Mouse (Mus musculus) embryonic facial prominence, embryonic 14.5 days (tissue): ENCODE data around the gene Zfp655. TPM values are rescaled to one million over a fixed set of nuclear protein-coding genes. Genes with fewer than 3 reads are reported as not detected.
"Not testable (repeated sequence)": the region's sequence is repeated elsewhere in the genome, so short reads cannot be mapped to it uniquely, and the experiment has no call there.

Experiments used
- ATAC-seq: fragments of 200-750 bp; cut with Nextera tagmentation; 2 replicates; pipeline ENCODE4 v1.8.0; 2017; ENCODE audit warnings: low read depth, moderate number of reproducible peaks, moderate TSS enrichment
- DNase-seq: peaks from one replicate; pipeline ENCODE4 v3.0.0-alpha.2; 2015; ENCODE audit warnings: low spot score
- H3K27ac ChIP-seq: fragments of 300-500 bp; sonication (generic); replicated peaks from 2 replicates; pipeline ENCODE4 v1.5.1; 2014; ENCODE audit warnings: low read depth, mild to moderate bottlenecking, low read length, moderate library complexity
- H3K27me3 ChIP-seq: fragments of 300-500 bp; sonication (generic); replicated peaks from 2 replicates; pipeline ENCODE4 v1.6.1; 2014; ENCODE audit warnings: low read length; ENCODE audit not compliant: control insufficient read depth, insufficient read depth
- H3K36me3 ChIP-seq: fragments of 300-500 bp; sonication (generic); 2 replicates; pipeline ENCODE4 v1.6.1; 2014; ENCODE audit warnings: low read length, mixed read lengths; ENCODE audit not compliant: control insufficient read depth, insufficient read depth
- H3K4me1 ChIP-seq: fragments of 300-500 bp; sonication (generic); 2 replicates; pipeline ENCODE4 v1.6.1; 2014; ENCODE audit warnings: antibody characterized with exemption, low read length; ENCODE audit not compliant: control insufficient read depth, insufficient read depth
- H3K4me2 ChIP-seq: fragments of 300-500 bp; sonication (generic); 2 replicates; pipeline ENCODE4 v1.6.1; 2014; ENCODE audit warnings: low read depth, mild to moderate bottlenecking, low read length, moderate library complexity, mixed read lengths
- H3K4me3 ChIP-seq: fragments of 300-500 bp; sonication (generic); 2 replicates; pipeline ENCODE4 v1.5.1; 2014; ENCODE audit warnings: low read depth, mild to moderate bottlenecking, low read length
- H3K9ac ChIP-seq: fragments of 300-500 bp; sonication (generic); 2 replicates; pipeline ENCODE4 v1.6.1; 2014; ENCODE audit warnings: low read depth, mild to moderate bottlenecking, low read length, moderate library complexity, mixed read lengths
- H3K9me3 ChIP-seq: fragments of 300-500 bp; sonication (generic); 2 replicates; pipeline ENCODE4 v1.6.1; 2016; ENCODE audit warnings: low read length; ENCODE audit not compliant: control insufficient read depth
- WGBS: fragments of 180-500 bp; shearing (Covaris S2); extraction: QIAGEN DNeasy Blood & Tissue Kit; methylation state at CpG from one replicate; pipeline ENCODE4 v1.1.7; 2014; 5-methylcytosine and 5-hydroxymethylcytosine counted together
- polyA plus RNA-seq: library from polyadenylated mRNA; unstranded; fragments of >200 nt; fragmentation: Nextera tagmentation; extraction: Ambion mirVana; gene quantifications from 2 replicates; pipeline ENCODE4 v1.2.1, GENCODE M21; 2014

The Zfp655 gene
- polyA plus RNA-seq, 1 experiment from 2014 or later = 37.2 TPM

- 53% methylated on average over 3 of the region's 3 CpGs for WGBS
- no peaks in the 10 kb centered on the region for H3K27me3 ChIP-seq
- no peaks in the 10 kb centered on the region for H3K9me3 ChIP-seq
- ATAC-seq (no peak), DNase-seq (no peak)
- H3K36me3 ChIP-seq = peaks cover 13% of the 10 kb centered on the region; the same call in 1 of the 2 replicates
- no peak overlapping the region for H3K4me2 ChIP-seq
- no peak overlapping the region for H3K9ac ChIP-seq
- H3K4me3 ChIP-seq = no peak overlapping the region
- H3K4me1 ChIP-seq = peaks cover 17% of the 10 kb centered on the region
- H3K27ac ChIP-seq = no peak overlapping the region
These were observed 29.1 kb upstream of the Zfp655 start for GRCm38 (mm10) chr5:145202446-145202845.

GRCm38 (mm10) chr5:145203936-145204691 lies 27.4 kb upstream of the Zfp655 start, which contains the start of gene Zkscan5:
TSS of gene Zkscan5 (plus strand) at chr5:145204562.
- WGBS = under 1% methylated on average over 22 of the region's 22 CpGs
- H3K27ac ChIP-seq = peak within 1 kb of the TSS; percentile 92
- peak within 1 kb of the TSS; percentile 57 for H3K4me3 ChIP-seq
- H3K4me2 ChIP-seq = peak within 1 kb of the TSS; percentile 64
- ATAC-seq (peak; percentile 97), DNase-seq (peak; percentile 99)
- peak within 1 kb of the TSS; percentile 66 for H3K9ac ChIP-seq
- H3K4me1 ChIP-seq = peaks cover 17% of the 10 kb centered on the region
- H3K36me3 ChIP-seq = peaks cover 18% of the 10 kb centered on the region; the same call in 1 of the 2 replicates
- no peaks in the 10 kb centered on the region for H3K9me3 ChIP-seq
- H3K27me3 ChIP-seq = no peaks in the 10 kb centered on the region

GRCm38 (mm10) chr5:145205041-145205440 lies 26.5 kb upstream of the Zfp655 start:
- DNase-seq = no peak
- Histone ChIP-seq H3K27ac (peak overlapping the region; percentile 76; the same call in 1 of the 2 replicates), H3K9me3 (no peaks in the 10 kb centered on the region), H3K4me3 (peak overlapping the region; percentile 57), H3K9ac (peak overlapping the region; percentile 66), H3K4me2 (peak overlapping the region; percentile 64), H3K4me1 (peaks cover 17% of the 10 kb centered on the region), H3K36me3 (peaks cover 25% of the 10 kb centered on the region), H3K27me3 (no peaks in the 10 kb centered on the region)
- 17% methylated on average over 9 of the region's 9 CpGs for WGBS
- ATAC-seq = no peak

DNA sequence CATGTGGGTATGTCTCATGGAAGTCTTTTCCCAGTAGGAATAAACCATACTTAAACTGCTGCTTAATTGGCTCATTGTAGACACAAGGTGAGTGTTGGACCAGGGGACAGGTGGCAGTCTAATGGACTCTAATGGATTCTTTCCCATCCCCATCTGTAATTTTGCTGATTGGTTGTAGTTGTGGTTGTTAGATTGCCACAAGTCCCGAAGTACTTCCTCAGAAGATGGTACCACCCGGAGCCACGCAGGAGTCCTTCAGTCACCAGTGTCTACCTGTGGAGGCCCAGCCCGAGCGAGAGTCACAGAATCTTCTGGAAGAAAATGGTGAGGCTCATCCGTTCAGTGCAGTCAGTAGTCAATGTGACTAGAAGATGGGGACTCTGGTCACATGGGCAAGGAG lies 24.1 kb upstream of the Zfp655 start:
- Histone ChIP-seq H3K4me1 (peaks cover 8% of the 10 kb centered on the region; the same call in 1 of the 2 replicates), H3K27ac (no peak overlapping the region), H3K36me3 (peaks cover 44% of the 10 kb centered on the region), H3K4me3 (no peak overlapping the region), H3K4me2 (no peak overlapping the region), H3K9me3 (no peaks in the 10 kb centered on the region), H3K9ac (no peak overlapping the region), H3K27me3 (no peaks in the 10 kb centered on the region)
- 96% methylated on average over 6 of the region's 6 CpGs for WGBS
- DNase-seq = no peak
- no peak for ATAC-seq

DNA sequence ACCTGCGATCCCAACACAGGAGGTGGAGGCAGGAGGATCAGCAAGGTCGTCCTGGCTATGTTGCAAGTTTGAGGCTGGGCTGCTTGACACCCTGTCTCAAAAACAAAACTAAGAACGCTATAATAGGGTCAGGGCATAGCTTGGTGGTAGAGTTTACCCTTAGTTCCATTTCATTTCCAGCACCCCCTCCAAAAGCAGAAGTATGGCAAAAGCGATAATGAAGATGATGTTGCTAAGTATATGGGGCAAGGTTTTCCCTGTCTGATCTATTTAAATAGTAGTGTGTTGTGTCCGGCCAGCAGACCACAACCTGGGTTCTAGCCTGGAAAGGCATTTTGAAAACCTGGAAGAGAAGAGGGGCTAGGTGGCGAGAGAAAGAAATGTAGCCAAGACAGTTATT lies 23.6 kb upstream of the Zfp655 start:
- DNase-seq (no peak), ATAC-seq (no peak)
- H3K9ac ChIP-seq = no peak overlapping the region
- H3K9me3 ChIP-seq = no peaks in the 10 kb centered on the region
- peaks cover 8% of the 10 kb centered on the region; the same call in 1 of the 2 replicates for H3K4me1 ChIP-seq
- WGBS = 81% methylated on average over 5 of the region's 6 CpGs
- no peak overlapping the region for H3K4me3 ChIP-seq
- no peak overlapping the region for H3K27ac ChIP-seq
- H3K36me3 ChIP-seq = peaks cover 49% of the 10 kb centered on the region
- H3K27me3 ChIP-seq = no peaks in the 10 kb centered on the region
- H3K4me2 ChIP-seq = no peak overlapping the region

- not testable (repeated sequence) for H3K4me2 ChIP-seq, H3K4me3 ChIP-seq, H3K9ac ChIP-seq, H3K27me3 ChIP-seq, H3K27ac ChIP-seq, H3K9me3 ChIP-seq, H3K4me1 ChIP-seq, DNase-seq, ATAC-seq
- peaks cover 54% of the 10 kb centered on the region for H3K36me3 ChIP-seq
- WGBS = 54% methylated on average over 7 of the region's 11 CpGs
These were observed 23.1 kb upstream of the Zfp655 start for GRCm38 (mm10) chr5:145208391-145208790.

GRCm38 (mm10) chr5:145211340-145211739 lies 20.2 kb upstream of the Zfp655 start:
- ATAC-seq = no peak

GRCm38 (mm10) chr5:145212216-145212615 lies 19.3 kb upstream of the Zfp655 start:
- Histone ChIP-seq H3K4me3 (no peak overlapping the region), H3K9ac (no peak overlapping the region), H3K27ac (no peak overlapping the region), H3K4me2 (no peak overlapping the region), H3K4me1 (no peaks in the 10 kb centered on the region), H3K9me3 (no peaks in the 10 kb centered on the region), H3K36me3 (peaks cover 66% of the 10 kb centered on the region), H3K27me3 (no peaks in the 10 kb centered on the region)
- WGBS = 91% methylated on average over 4 of the region's 4 CpGs
- no peak for DNase-seq
- no peak for ATAC-seq

More at GRCm38 (mm10) chr5:145211340-145211739, 20.2 kb upstream of the Zfp655 start:
- 94% methylated on average over 4 of the region's 4 CpGs for WGBS
- no peaks in the 10 kb centered on the region for H3K4me1 ChIP-seq
- H3K4me2 ChIP-seq = no peak overlapping the region
- DNase-seq = no peak
- no peak overlapping the region for H3K4me3 ChIP-seq
- H3K9ac ChIP-seq = no peak overlapping the region
- peaks cover 69% of the 10 kb centered on the region for H3K36me3 ChIP-seq
- no peaks in the 10 kb centered on the region for H3K9me3 ChIP-seq
- no peaks in the 10 kb centered on the region for H3K27me3 ChIP-seq
- H3K27ac ChIP-seq = no peak overlapping the region

GRCm38 (mm10) chr5:145213505-145213904 lies 18.0 kb upstream of the Zfp655 start:
- no peak overlapping the region for H3K4me3 ChIP-seq
- WGBS = 96% methylated on average over 3 of the region's 3 CpGs
- H3K4me1 ChIP-seq = no peaks in the 10 kb centered on the region
- no peaks in the 10 kb centered on the region for H3K27me3 ChIP-seq
- H3K9ac ChIP-seq = no peak overlapping the region
- no peak for DNase-seq
- H3K36me3 ChIP-seq = peaks cover 69% of the 10 kb centered on the region
- no peak overlapping the region for H3K4me2 ChIP-seq
- no peaks in the 10 kb centered on the region for H3K9me3 ChIP-seq
- no peak for ATAC-seq
- H3K27ac ChIP-seq = no peak overlapping the region
